ENCODE assay signal across 33 mouse cellular contexts in genomic region chr13:67572591-67573189, GRCm38 (mm10). TPM values are rescaled to one million over a fixed set of nuclear protein-coding genes. Genes with fewer than 3 reads are reported as not detected.
DNase-seq lines count a peak whose midpoint lies in the region; ATAC-seq and TF ChIP-seq lines count a peak whose summit lies in the region.
"Had no signal": no experiment of that assay in that cellular context is flagged by ENCODE, and none has a peak within 500 bp of the region (broad histone marks: within the 10 kb centered on the region; RNA-seq: fewer than 3 reads in every experiment).

No protein-coding gene starts in this region.

- ATAC-seq in megakaryocyte, adult 5-6 weeks (ENCODE audit: poor library complexity, severe bottlenecking): no peak
- ATAC-seq in liver, postnatal 0 days: no peak
- no peak for ATAC-seq in intestine, embryonic 16.5 days
- ATAC-seq: forebrain, embryonic 15.5 days had no signal

- no peaks in the 10 kb centered on the region for H3K36me3 ChIP-seq in megakaryocyte, embryonic 14.5 days (replicated peaks; ENCODE audit: low read length)
- H3K36me3 ChIP-seq in liver, postnatal 0 days (replicated peaks; ENCODE audit: insufficient read depth, low read length): no peaks in the 10 kb centered on the region
- H3K36me3 ChIP-seq in intestine, embryonic 16.5 days (ENCODE audit: control insufficient read depth, insufficient read depth, low read length): no peaks in the 10 kb centered on the region
- H3K36me3 ChIP-seq in heart, adult 2 months (ENCODE audit: control insufficient read depth, insufficient read depth, low read length): no peaks in the 10 kb centered on the region
- H3K36me3 ChIP-seq: embryonic facial prominence, embryonic 12.5 days; embryonic facial prominence, embryonic 15.5 days; forebrain, embryonic 12.5 days; forebrain, embryonic 15.5 days; heart, embryonic 10.5 days; heart, embryonic 13.5 days; hindbrain, embryonic 12.5 days; hindbrain, embryonic 15.5 days had no signal

- H3K4me2 ChIP-seq in liver, postnatal 0 days (ENCODE audit: low read depth, low read length): no peak overlapping the region
- no peak overlapping the region for H3K4me2 ChIP-seq in intestine, embryonic 16.5 days (ENCODE audit: low read depth, low read length)
- H3K4me2 ChIP-seq: embryonic facial prominence, embryonic 12.5 days; embryonic facial prominence, embryonic 15.5 days; forebrain, embryonic 12.5 days; forebrain, embryonic 15.5 days; heart, embryonic 13.5 days; hindbrain, embryonic 12.5 days; hindbrain, embryonic 15.5 days had no signal

- no peak overlapping the region for H3K9ac ChIP-seq in liver, postnatal 0 days (replicated peaks)
- no peak overlapping the region for H3K9ac ChIP-seq in intestine, embryonic 16.5 days (ENCODE audit: low read depth, low read length)
- no peak overlapping the region for H3K9ac ChIP-seq in heart, adult 2 months (ENCODE audit: low read depth, low read length)
- H3K9ac ChIP-seq: embryonic facial prominence, embryonic 12.5 days; embryonic facial prominence, embryonic 15.5 days; forebrain, embryonic 12.5 days; forebrain, embryonic 15.5 days; heart, embryonic 13.5 days; hindbrain, embryonic 12.5 days; hindbrain, embryonic 15.5 days had no signal

- DNase-seq in ES-CJ7 (ENCODE audit: low read depth, low spot score): peak; percentile 38
- peak; percentile 60 for DNase-seq in R1 (ENCODE audit: low read depth, low spot score)
- DNase-seq in cerebellum, adult 9-11 months: no peak
- DNase-seq in liver, postnatal 0 days: no peak
- no peak for DNase-seq in heart, adult 2 months
- DNase-seq: adrenal gland, postnatal 14 days; cerebellum, adult 11 months; cerebellum, adult 8-10 months; cerebellum, postnatal 14 days; gastrocnemius, postnatal 25 days; heart, adult 18-20 months; heart, postnatal 14 days; kidney, adult 11 months; kidney, adult 8-10 months had no signal

- no peak for TF ChIP-seq POLR2A in heart, adult 2 months (IDR thresholded peaks at IDR 0.05; ENCODE audit: insufficient read depth, low read depth, low read length)

- TF ChIP-seq EP300 in liver, postnatal 0 days (IDR thresholded peaks at IDR 0.05; ENCODE audit: low read depth): no peak
- TF ChIP-seq EP300 in heart, adult 2 months (IDR thresholded peaks at IDR 0.05; ENCODE audit: insufficient read depth, low read depth, low read length): no peak

- intact Hi-C loops in heart, adult 2 months (cut with DNase I): no loop called here

- H3K27ac ChIP-seq in liver, postnatal 0 days (ENCODE audit: low read depth): no peak overlapping the region
- H3K27ac ChIP-seq in intestine, embryonic 16.5 days (ENCODE audit: low read length): no peak overlapping the region
- no peak overlapping the region for H3K27ac ChIP-seq in heart, adult 2 months
- H3K27ac ChIP-seq: embryonic facial prominence, embryonic 12.5 days; embryonic facial prominence, embryonic 15.5 days; forebrain, embryonic 12.5 days; forebrain, embryonic 15.5 days; heart, embryonic 10.5 days; heart, embryonic 13.5 days; hindbrain, embryonic 12.5 days; hindbrain, embryonic 15.5 days had no signal

- peak overlapping the region; percentile 46 for H3K4me3 ChIP-seq in megakaryocyte, embryonic 14.5 days (replicated peaks)
- H3K4me3 ChIP-seq in liver, postnatal 0 days (ENCODE audit: low read depth, low read length): no peak overlapping the region
- H3K4me3 ChIP-seq in intestine, embryonic 16.5 days (ENCODE audit: low read length): no peak overlapping the region
- no peak overlapping the region for H3K4me3 ChIP-seq in heart, adult 2 months
- H3K4me3 ChIP-seq: embryonic facial prominence, embryonic 12.5 days; embryonic facial prominence, embryonic 15.5 days; erythroblast, embryonic 14.5 days; forebrain, embryonic 12.5 days; forebrain, embryonic 15.5 days; heart, embryonic 10.5 days; heart, embryonic 13.5 days; hindbrain, embryonic 12.5 days; hindbrain, embryonic 15.5 days had no signal

- peaks cover 6% of the 10 kb centered on the region for H3K4me1 ChIP-seq in megakaryocyte, embryonic 14.5 days
- no peaks in the 10 kb centered on the region for H3K4me1 ChIP-seq in liver, postnatal 0 days (ENCODE audit: insufficient read depth)
- no peaks in the 10 kb centered on the region for H3K4me1 ChIP-seq in intestine, embryonic 16.5 days (ENCODE audit: control insufficient read depth, insufficient read depth, low read length)
- no peaks in the 10 kb centered on the region for H3K4me1 ChIP-seq in heart, adult 2 months (ENCODE audit: control insufficient read depth, insufficient read depth, low read length)
- H3K4me1 ChIP-seq: embryonic facial prominence, embryonic 12.5 days; embryonic facial prominence, embryonic 15.5 days; forebrain, embryonic 12.5 days; forebrain, embryonic 15.5 days; heart, embryonic 10.5 days; heart, embryonic 13.5 days; hindbrain, embryonic 12.5 days; hindbrain, embryonic 15.5 days had no signal

- H3K27me3 ChIP-seq in megakaryocyte, embryonic 14.5 days (replicated peaks): no peaks in the 10 kb centered on the region
- H3K27me3 ChIP-seq in liver, postnatal 0 days (ENCODE audit: insufficient read depth, low read length): no peaks in the 10 kb centered on the region
- H3K27me3 ChIP-seq in intestine, embryonic 16.5 days (replicated peaks; ENCODE audit: control insufficient read depth, insufficient read depth, low read length): no peaks in the 10 kb centered on the region
- no peaks in the 10 kb centered on the region for H3K27me3 ChIP-seq in heart, adult 2 months (ENCODE audit: control insufficient read depth, insufficient read depth, low read length)
- H3K27me3 ChIP-seq: embryonic facial prominence, embryonic 12.5 days; embryonic facial prominence, embryonic 15.5 days; forebrain, embryonic 12.5 days; forebrain, embryonic 15.5 days; heart, embryonic 13.5 days; hindbrain, embryonic 12.5 days; hindbrain, embryonic 15.5 days had no signal

- peaks cover 7% of the 10 kb centered on the region; the same call in 1 of the 2 replicates for H3K9me3 ChIP-seq in megakaryocyte, embryonic 14.5 days
- H3K9me3 ChIP-seq in liver, postnatal 0 days (ENCODE audit: low read length): no peaks in the 10 kb centered on the region
- no peaks in the 10 kb centered on the region for H3K9me3 ChIP-seq in intestine, embryonic 16.5 days (ENCODE audit: control insufficient read depth, low read length)
- H3K9me3 ChIP-seq: embryonic facial prominence, embryonic 12.5 days; embryonic facial prominence, embryonic 15.5 days; forebrain, embryonic 12.5 days; forebrain, embryonic 15.5 days; heart, embryonic 10.5 days; heart, embryonic 13.5 days; hindbrain, embryonic 12.5 days; hindbrain, embryonic 15.5 days had no signal

- 68% methylated on average over 5 of the region's 5 CpGs for WGBS in liver, postnatal 0 days (ENCODE audit: insufficient replicate concordance)
- WGBS in intestine, embryonic 16.5 days: 69% methylated on average over 5 of the region's 5 CpGs
- 56% methylated on average over 5 of the region's 5 CpGs for WGBS in heart, adult 2 months

- H3K79me2 ChIP-seq in heart, adult 2 months (replicated peaks; ENCODE audit: control insufficient read depth, insufficient read depth, low read length): no peaks in the 10 kb centered on the region

- TF ChIP-seq CTCF in liver, postnatal 0 days (IDR thresholded peaks at IDR 0.05; ENCODE audit: low read depth): no peak
- TF ChIP-seq CTCF in heart, adult 2 months (IDR thresholded peaks at IDR 0.05): no peak

RNA-seq across cellular contexts. Expression of gene Zfp748, which starts 19.1 kb away (rescaled TPM):
- polyA plus RNA-seq in megakaryocyte, embryonic 14.5 days (2012; ENCODE audit: insufficient read depth, low replicate concordance): 0.09 TPM in 1 of 2 replicates, not detected in the other
- total RNA-seq in megakaryocyte, adult 5-6 weeks (2015): 13.2 and 17.5 TPM in 2 replicates
- total RNA-seq in megakaryocyte, adult 5-6 weeks (2017): 16.3 and 18.7 TPM in 2 replicates
- polyA plus RNA-seq in liver, postnatal 0 days (2015; fragmentation: Nextera tagmentation; extraction: Ambion mirVana): 1.6 and 1.9 TPM in 2 replicates
- polyA plus RNA-seq in intestine, embryonic 16.5 days (2015; fragmentation: Nextera tagmentation; extraction: Ambion mirVana): 9.2 and 9.7 TPM in 2 replicates
- total RNA-seq in heart, adult 2 months (2021): 1 to 10 TPM; 3.0 to 3.6 TPM
- 1.6 TPM in 2 replicates for polyA plus RNA-seq in heart, adult 2 months (2012; rRNA removed)

RNA-seq across cellular contexts. Expression of gene Zfp729b, which starts 36.8 kb away (rescaled TPM):
- 0.18 TPM in 1 of 2 replicates, not detected in the other for polyA plus RNA-seq in megakaryocyte, embryonic 14.5 days (2012; ENCODE audit: insufficient read depth, low replicate concordance)
- total RNA-seq in megakaryocyte, adult 5-6 weeks (2015): 15.1 and 16.9 TPM in 2 replicates
- 19.1 and 21.4 TPM in 2 replicates for total RNA-seq in megakaryocyte, adult 5-6 weeks (2017)
- 0.84 and 1.2 TPM in 2 replicates for polyA plus RNA-seq in liver, postnatal 0 days (2015; fragmentation: Nextera tagmentation; extraction: Ambion mirVana)
- 3.1 and 3.3 TPM in 2 replicates for polyA plus RNA-seq in intestine, embryonic 16.5 days (2015; fragmentation: Nextera tagmentation; extraction: Ambion mirVana)
- 1 to 10 TPM; 3.5 to 3.9 TPM for total RNA-seq in heart, adult 2 months (2021)
- 0.49 and 0.91 TPM in 2 replicates for polyA plus RNA-seq in heart, adult 2 months (2012; rRNA removed)
- polyA plus RNA-seq: erythroblast, embryonic 14.5 days had no signal

RNA-seq across cellular contexts. Expression of gene Zfp87, which starts 46.7 kb away (rescaled TPM):
- 0.17 TPM in 1 of 2 replicates, not detected in the other for polyA plus RNA-seq in megakaryocyte, embryonic 14.5 days (2012; ENCODE audit: insufficient read depth, low replicate concordance)
- total RNA-seq in megakaryocyte, adult 5-6 weeks (2015): 26.3 and 38.3 TPM in 2 replicates
- total RNA-seq in megakaryocyte, adult 5-6 weeks (2017): 21.2 and 23.2 TPM in 2 replicates
- polyA plus RNA-seq in liver, postnatal 0 days (2015; fragmentation: Nextera tagmentation; extraction: Ambion mirVana): 11.3 and 11.5 TPM in 2 replicates
- 17.9 and 19.3 TPM in 2 replicates for polyA plus RNA-seq in intestine, embryonic 16.5 days (2015; fragmentation: Nextera tagmentation; extraction: Ambion mirVana)
- total RNA-seq in heart, adult 2 months (2021): 1 to 10 TPM; 8.4 to 8.6 TPM
- 9.2 and 18.7 TPM in 2 replicates for polyA plus RNA-seq in heart, adult 2 months (2012; rRNA removed)

RNA-seq across cellular contexts. Expression of gene Gm26965, which starts 46.7 kb away (rescaled TPM):
- polyA plus RNA-seq in megakaryocyte, embryonic 14.5 days (2012; ENCODE audit: insufficient read depth, low replicate concordance): not detected in 2 replicates
- total RNA-seq in megakaryocyte, adult 5-6 weeks (2015): 3.0 TPM in 1 of 2 replicates, not detected in the other
- not detected in 2 replicates for total RNA-seq in megakaryocyte, adult 5-6 weeks (2017)
- polyA plus RNA-seq in liver, postnatal 0 days (2015; fragmentation: Nextera tagmentation; extraction: Ambion mirVana): not detected in 2 replicates
- not detected in 2 replicates for polyA plus RNA-seq in intestine, embryonic 16.5 days (2015; fragmentation: Nextera tagmentation; extraction: Ambion mirVana)
- not detected for total RNA-seq in heart, adult 2 months (2021)
- not detected in 2 replicates for polyA plus RNA-seq in heart, adult 2 months (2012; rRNA removed)
- total RNA-seq: adrenal gland, postnatal 4 days; common myeloid progenitor, adult 5-6 weeks; gastrocnemius, postnatal 25 days; heart, adult 18-20 months; hematopoietic stem cell, adult 5-6 weeks; MEL had no signal
- polyA plus RNA-seq: embryonic facial prominence, embryonic 12.5 days; embryonic facial prominence, embryonic 15.5 days; erythroblast, embryonic 14.5 days; forebrain, embryonic 12.5 days; forebrain, embryonic 15.5 days; gonadal fat pad, adult 2 months; heart, embryonic 10.5 days; heart, embryonic 13.5 days; heart, embryonic 16.5 days; hindbrain, embryonic 12.5 days; hindbrain, embryonic 15.5 days; intestine, embryonic 14.5 days had no signal

Comparison
In these comparisons a context has a peak if more than half of its experiments do, and no peak if none do; other contexts are left out.
1. DNase-seq: peak in ES-CJ7 (single experiment) and R1 (single experiment); none in cerebellum, adult 9-11 months (single experiment), liver, postnatal 0 days (single experiment) and heart, adult 2 months (0 of 2).